Mouse (Mus musculus) ES-Bruce4 (cell line): ENCODE results near the gene Rabepk.

Experiments
- CTCF ChIP-seq: IDR thresholded peaks from one replicate; pipeline ENCODE4 v1.8.1; 2011; ENCODE audit warnings: low read depth, low read length
- POLR2A ChIP-seq: IDR thresholded peaks from one replicate; pipeline ENCODE4 v1.8.1; 2011; ENCODE audit warnings: low read length; ENCODE audit not compliant: insufficient read depth

DNA sequence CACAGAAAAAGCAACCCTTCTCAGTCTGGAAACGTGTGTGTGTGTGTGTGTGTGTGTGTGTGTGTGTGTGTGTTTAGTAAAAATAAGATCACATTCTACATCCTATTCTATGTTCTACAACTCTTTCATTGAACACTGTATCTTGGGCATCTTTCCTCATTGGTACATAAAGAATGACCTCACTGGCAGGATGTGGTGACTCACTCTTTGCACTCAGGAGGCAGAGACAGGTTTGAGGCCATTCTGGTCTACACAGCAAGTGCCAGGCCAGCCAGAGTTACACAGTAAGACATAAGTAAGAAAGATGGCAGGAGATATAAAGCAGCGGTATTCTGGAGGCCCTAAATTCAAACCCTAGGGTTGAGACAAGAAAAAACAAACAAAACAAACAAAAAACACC lies 36.8 kb downstream of the Rabepk start:
- TF ChIP-seq CTCF (no peak), POLR2A (no peak)
